In the genomic region with DNA sequence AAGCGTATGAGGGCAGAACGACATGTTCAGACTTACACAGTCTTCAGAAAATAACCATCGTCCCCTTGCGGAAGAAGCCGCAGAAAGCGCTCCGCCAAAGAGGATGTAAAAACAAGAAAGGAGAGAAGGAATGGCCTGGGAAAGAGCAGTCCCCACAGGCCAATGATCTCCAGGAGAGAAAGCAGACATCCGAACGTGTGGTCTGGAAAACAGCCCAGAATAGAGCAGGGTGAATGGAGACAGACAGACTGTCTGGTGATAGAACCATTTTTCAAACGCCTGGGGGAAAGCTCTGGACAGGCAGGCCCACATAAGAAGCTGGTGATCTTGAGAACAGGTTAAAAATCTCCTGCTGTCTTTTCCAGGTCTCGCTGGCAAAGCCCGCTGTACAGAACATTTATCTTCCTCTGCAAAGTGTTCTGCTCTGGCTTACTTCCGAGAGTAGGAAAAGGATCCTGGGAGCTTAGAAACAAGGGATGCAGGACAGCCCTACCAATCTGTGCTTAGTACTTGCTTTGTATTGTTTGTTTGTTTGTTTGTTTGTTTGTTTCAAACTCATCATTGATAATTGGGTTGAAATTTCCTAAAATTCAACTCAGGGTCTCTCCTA, we compare ENCODE assay signal across 8 mouse cellular contexts.
A peak's percentile ranks its signal among the peaks of the same experiment; 100 is the strongest.
DNase-seq lines count a peak whose midpoint lies in the region; ATAC-seq and TF ChIP-seq lines count a peak whose summit lies in the region.

No protein-coding gene starts in this region.

- no peak overlapping the region for H3K4me3 ChIP-seq in limb, embryonic 13.5 days
- H3K4me3 ChIP-seq in limb, embryonic 10.5 days: no peak overlapping the region
- peak overlapping the region; percentile 35; the same call in 1 of the 2 replicates for H3K4me3 ChIP-seq in embryonic fibroblast, embryonic 13.5 days (ENCODE audit: insufficient read depth, low read length)
- H3K4me3 ChIP-seq in limb, embryonic 15.5 days: peak overlapping the region; percentile 8; the same call in 1 of the 2 replicates

- no peaks in the 10 kb centered on the region for H3K36me3 ChIP-seq in limb, embryonic 13.5 days
- no peaks in the 10 kb centered on the region for H3K36me3 ChIP-seq in limb, embryonic 10.5 days
- no peaks in the 10 kb centered on the region for H3K36me3 ChIP-seq in limb, embryonic 15.5 days

- TF ChIP-seq POLR2A in embryonic fibroblast, embryonic 13.5 days (IDR thresholded peaks at IDR 0.05; ENCODE audit: low read depth, low read length): no peak

- 49% methylated on average over 13 of the region's 13 CpGs for WGBS in limb, embryonic 13.5 days
- 80% methylated on average over 13 of the region's 13 CpGs for WGBS in limb, embryonic 10.5 days
- 45% methylated on average over 13 of the region's 13 CpGs for WGBS in limb, embryonic 15.5 days

- H3K27me3 ChIP-seq in limb, embryonic 13.5 days: no peaks in the 10 kb centered on the region
- no peaks in the 10 kb centered on the region for H3K27me3 ChIP-seq in limb, embryonic 10.5 days (ENCODE audit: low read depth, poor library complexity, severe bottlenecking)
- H3K27me3 ChIP-seq in limb, embryonic 15.5 days: no peaks in the 10 kb centered on the region

- DNase-seq in adrenal gland, postnatal 14 days: peak; percentile 6
- DNase-seq in adrenal gland, adult 18-20 months (ENCODE audit: low spot score in 2 of 2): no peak
- DNase-seq in limb, embryonic 10.5 days (ENCODE audit: low spot score): no peak
- no peak for DNase-seq in urinary bladder, adult 18-20 months (ENCODE audit: low spot score in 2 of 2)

- peak; percentile 71 for ATAC-seq in limb, embryonic 13.5 days (ENCODE audit: low FRiP score, low read depth)
- no peak for ATAC-seq in limb, embryonic 15.5 days (ENCODE audit: insufficient number of reproducible peaks, low FRiP score, low TSS enrichment, low read depth)
- ATAC-seq in megakaryocyte-erythroid progenitor cell, adult 5-6 weeks (replicated peaks; ENCODE audit: low FRiP score, low TSS enrichment, poor library complexity, severe bottlenecking): no peak

- H3K4me2 ChIP-seq in limb, embryonic 13.5 days (replicated peaks): peak overlapping the region; percentile 10
- peak overlapping the region; percentile 31 for H3K4me2 ChIP-seq in limb, embryonic 15.5 days

- H3K9me3 ChIP-seq in limb, embryonic 13.5 days: peaks cover 8% of the 10 kb centered on the region
- no peaks in the 10 kb centered on the region for H3K9me3 ChIP-seq in limb, embryonic 10.5 days (replicated peaks)
- no peaks in the 10 kb centered on the region for H3K9me3 ChIP-seq in limb, embryonic 15.5 days

- TF ChIP-seq CTCF in embryonic fibroblast, embryonic 13.5 days (IDR thresholded peaks at IDR 0.05; ENCODE audit: borderline replicate concordance, insufficient read depth, low read length): no peak

- no peak overlapping the region for H3K9ac ChIP-seq in limb, embryonic 13.5 days
- no peak overlapping the region for H3K9ac ChIP-seq in limb, embryonic 15.5 days

- H3K27ac ChIP-seq in limb, embryonic 13.5 days: no peak overlapping the region
- no peak overlapping the region for H3K27ac ChIP-seq in limb, embryonic 10.5 days
- H3K27ac ChIP-seq in embryonic fibroblast, embryonic 13.5 days (ENCODE audit: insufficient read depth, low read length): peak overlapping the region; percentile 84
- peak overlapping the region; percentile 43; the same call in 1 of the 2 replicates for H3K27ac ChIP-seq in limb, embryonic 15.5 days

- no peaks in the 10 kb centered on the region for H3K4me1 ChIP-seq in limb, embryonic 13.5 days
- no peaks in the 10 kb centered on the region for H3K4me1 ChIP-seq in limb, embryonic 10.5 days
- no peaks in the 10 kb centered on the region for H3K4me1 ChIP-seq in embryonic fibroblast, embryonic 13.5 days (ENCODE audit: control insufficient read depth, insufficient read depth, low read length)
- H3K4me1 ChIP-seq in limb, embryonic 15.5 days: peaks cover 4% of the 10 kb centered on the region; the same call in 1 of the 2 replicates

Comparison
In these comparisons a context has a peak if more than half of its experiments do, and no peak if none do; other contexts are left out.
1. H3K27ac ChIP-seq: peak in embryonic fibroblast, embryonic 13.5 days (single experiment) and limb, embryonic 15.5 days (single experiment); none in limb, embryonic 13.5 days (single experiment) and limb, embryonic 10.5 days (single experiment).
2. H3K4me3 ChIP-seq: peak in embryonic fibroblast, embryonic 13.5 days (single experiment) and limb, embryonic 15.5 days (single experiment); none in limb, embryonic 13.5 days (single experiment) and limb, embryonic 10.5 days (single experiment).